Mouse (Mus musculus) spleen, postnatal 14 days (tissue): ENCODE measurements around the gene Sowahc.
A peak's percentile ranks its signal among the peaks of the same experiment; 100 is the strongest.

Source experiments
- DNase-seq, 2 experiments: peaks; one replicate each; pipeline ENCODE4 v3.0.0; 2021 to 2022; ENCODE audit warnings: low spot score in 2 of 2

Gene Sowahc

DNA sequence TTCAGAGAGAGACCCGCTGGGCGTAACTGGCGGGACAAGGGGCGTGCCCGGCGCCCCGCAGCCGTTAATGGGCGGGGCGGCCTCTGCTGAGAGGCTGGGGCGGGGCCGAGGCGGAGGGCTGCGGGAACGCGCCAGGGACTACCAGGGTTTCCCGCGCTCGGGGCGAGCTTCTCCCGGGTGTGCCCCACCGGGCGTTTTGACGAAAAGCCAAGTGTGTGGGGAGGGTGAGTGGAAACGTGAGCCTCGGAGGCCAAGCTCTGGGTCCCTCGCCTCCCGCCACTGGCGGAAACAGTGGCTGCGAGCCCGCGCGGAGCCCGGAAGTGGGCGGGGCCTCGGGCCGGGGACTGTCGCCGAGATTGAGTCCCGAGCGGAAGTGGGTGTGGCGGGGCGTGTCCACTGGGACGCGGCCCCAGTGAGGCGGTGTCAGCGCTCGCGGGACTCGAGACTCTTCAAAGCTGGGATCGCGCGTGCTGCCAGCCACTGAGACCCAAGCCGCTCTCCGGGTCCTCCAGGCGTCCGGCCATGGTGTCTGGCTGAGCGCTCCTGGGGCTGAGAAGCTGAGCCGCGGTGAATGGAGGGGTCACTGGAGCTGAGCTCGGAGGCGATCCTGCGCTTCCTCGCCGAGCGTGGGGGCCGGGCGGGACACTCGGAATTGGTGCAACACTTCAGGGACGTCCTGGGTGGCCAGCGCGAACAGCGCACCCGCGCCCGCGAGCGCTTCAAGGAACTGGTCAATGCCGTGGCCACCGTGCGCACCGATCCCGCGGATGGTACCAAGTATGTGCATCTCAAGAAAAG, at the start of gene Sowahc, which contains the start of gene Sept10:
TSS of gene Sowahc (plus strand) at position 481 of the 798 bp plus-strand sequence.
TSS of gene Sept10 (minus strand) at position 375 of the 798 bp plus-strand sequence.
- peak; percentile 88 to 93 for DNase-seq

DNA sequence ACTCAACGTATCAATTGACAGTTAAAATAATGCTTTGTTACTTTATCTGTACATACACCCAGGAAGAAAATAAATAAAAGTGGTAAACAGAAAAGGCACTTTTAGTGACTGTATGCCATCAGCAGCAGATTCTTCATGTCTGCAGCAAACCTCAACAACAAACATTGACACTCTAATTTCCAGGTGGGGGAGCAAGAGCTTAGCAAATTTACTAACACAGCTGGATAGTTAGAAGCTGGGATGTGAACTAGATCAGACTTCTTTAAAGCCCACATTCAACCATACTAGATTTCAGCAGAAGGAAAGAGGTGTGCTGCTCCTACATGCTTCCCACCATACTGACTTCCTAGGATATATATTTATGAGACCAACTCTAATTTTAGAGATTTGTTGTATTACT, 49.2 kb upstream of the Sowahc start:
- no peak for DNase-seq

DNA sequence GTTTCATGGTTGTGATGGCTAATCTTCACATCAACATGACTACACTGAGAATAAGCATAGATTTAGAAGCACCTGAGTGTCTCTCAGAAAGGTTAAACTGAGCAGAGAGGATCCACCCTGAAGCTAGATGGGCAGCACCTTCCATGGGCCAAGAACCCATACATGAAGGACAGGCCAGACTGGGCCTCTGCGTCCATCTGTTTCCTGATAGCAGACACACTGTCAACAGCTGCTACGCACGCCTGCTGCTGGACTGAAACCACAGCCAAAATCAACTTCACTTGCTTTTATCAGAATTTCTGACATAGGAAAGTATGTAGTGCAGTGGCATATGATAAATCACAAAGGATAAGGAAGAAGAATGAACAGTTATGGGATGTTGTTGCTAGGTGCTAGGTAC, 42.1 kb upstream of the Sowahc start:
- no peak for DNase-seq

DNA sequence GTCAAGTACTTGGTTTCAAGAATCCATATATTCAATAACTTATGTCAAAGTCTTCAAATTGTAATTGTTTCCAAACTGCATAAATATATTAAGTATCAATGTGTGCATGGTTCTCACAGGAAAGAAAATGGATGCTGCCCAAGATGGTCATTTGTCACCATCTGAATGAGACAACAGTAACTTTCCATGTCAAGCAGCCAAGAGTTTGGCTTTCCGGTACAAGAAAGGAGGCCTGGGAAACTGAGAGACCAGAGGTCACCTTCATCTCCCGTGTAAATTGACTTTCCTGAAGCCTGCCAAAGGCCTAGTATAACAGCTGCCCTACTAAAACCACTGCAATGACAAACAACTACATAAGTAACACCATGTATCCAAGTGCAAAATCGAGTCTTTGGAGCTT, 39.4 kb upstream of the Sowahc start:
- no peak for DNase-seq

- DNase-seq: no peak
These were observed 26.9 kb upstream of the Sowahc start for GRCm38 (mm10) chr10:59194891-59195290.

DNA sequence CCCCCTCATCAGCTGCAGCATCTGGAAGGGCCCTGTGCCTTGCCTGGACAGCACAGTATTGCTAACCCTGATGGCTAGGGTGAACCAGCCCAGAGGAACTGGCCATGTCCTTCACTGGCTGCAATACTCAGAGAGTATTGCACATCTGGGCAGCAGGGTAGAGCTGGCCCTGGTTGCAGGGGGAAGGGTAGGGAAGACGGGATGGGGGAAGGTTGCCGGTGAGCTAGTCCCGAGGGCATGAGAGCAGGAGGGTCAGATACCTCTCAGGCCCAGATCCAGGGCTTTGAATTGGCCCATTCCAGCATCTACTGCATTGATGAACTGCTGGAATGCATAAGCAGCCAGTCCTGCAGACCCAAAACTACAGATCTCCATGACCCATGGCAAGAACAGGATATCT, 25.0 kb upstream of the Sowahc start:
- DNase-seq: no peak

GRCm38 (mm10) chr10:59200011-59200410, 21.7 kb upstream of the Sowahc start:
- DNase-seq: no peak

GRCm38 (mm10) chr10:59220824-59221472, 805 bp upstream of the Sowahc start:
- DNase-seq: no peak

DNA sequence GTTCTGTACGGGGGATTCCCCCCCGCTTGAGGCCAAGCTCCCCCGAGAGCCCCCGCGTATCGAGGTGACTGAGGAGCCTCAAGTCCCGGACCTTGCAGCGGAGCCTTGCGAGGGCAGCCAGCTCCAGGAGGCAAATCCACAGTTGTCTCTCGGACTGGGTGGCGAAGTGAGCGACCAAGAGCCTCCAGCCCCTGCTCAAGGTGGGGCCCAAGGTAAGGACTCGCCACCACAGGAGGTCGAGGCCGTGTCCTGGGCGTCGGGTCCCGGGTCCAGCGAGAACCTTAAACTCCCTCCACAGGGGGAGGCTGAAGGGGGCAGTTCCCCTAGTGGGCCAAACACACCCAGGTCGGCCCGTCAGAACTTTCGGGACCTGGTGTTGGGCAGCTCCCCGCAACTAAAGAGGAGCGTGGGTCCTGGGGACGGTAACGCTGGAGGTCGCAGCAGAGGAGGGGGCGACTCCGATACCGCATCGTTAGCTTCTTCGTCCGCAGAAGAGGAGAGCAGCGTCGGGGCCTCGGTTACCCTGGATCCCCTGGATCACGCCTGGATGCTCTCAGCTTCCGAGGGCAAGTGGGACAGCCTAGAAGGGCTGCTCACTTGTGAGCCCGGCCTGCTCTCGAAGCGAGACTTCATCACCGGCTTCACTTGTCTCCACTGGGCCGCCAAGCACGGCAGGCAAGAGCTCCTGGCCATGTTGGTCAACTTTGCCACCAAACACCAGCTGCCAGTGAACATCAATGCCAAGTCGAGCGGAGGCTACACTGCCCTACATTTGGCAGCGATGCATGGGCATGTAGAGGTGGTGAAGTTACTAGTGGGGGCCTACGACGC, 733 bp downstream of the Sowahc start:
- DNase-seq: peak in 1 of 2 experiments; percentile 25

- DNase-seq: no peak
These were observed 1.5 kb downstream of the Sowahc start for GRCm38 (mm10) chr10:59223301-59223700.

DNA sequence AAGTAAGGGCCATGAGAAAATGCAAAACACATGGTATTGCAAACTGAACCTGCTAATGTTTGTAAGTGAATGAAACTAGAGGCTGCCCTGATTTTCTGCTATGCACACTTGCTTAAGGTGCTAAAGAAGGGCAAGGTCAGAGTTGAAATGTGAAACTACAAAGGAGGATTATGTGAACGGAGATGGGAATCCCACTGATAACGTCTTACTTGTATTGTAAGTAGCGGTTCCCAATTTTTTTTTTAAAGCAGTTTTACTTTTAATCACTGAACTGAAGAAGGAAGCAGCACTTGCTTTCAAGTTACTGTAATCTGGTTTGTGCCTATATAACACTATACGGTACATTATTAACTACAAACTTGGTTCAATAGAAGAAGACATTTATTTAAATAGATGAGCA, 2.1 kb downstream of the Sowahc start:
- DNase-seq: no peak

- DNase-seq: no peak
These were observed 3.4 kb downstream of the Sowahc start for GRCm38 (mm10) chr10:59225137-59225536.

DNA sequence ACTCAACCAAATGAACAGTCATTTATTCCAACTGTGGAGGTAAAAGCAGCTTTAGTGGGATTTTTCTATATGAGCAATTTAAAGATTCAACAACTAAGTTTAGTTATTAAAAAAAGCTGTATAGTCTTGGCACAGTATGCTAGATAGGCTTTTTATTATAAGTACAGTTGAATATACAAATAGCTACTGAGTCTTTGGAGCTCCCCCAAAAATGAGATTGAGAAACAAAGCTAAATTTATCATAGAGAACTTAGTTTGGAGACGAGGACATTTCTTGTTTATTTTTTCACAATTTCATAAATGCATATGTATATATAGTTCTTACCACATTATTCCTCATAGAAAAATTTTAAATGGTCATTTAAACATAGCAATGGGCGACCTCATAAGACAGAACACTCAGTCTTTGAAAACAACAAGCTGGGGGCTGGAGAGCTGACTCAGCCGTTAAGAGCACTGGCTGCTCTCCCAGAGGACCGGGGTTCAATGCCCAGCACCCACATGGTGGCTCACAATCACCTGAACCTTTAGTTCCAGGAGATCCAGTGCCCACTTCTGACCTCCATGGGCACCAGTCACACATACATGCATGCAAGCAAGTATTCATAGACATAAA, 7.6 kb downstream of the Sowahc start:
- no peak for DNase-seq

GRCm38 (mm10) chr10:59235227-59235626, 13.5 kb downstream of the Sowahc start:
- DNase-seq: no peak

DNA sequence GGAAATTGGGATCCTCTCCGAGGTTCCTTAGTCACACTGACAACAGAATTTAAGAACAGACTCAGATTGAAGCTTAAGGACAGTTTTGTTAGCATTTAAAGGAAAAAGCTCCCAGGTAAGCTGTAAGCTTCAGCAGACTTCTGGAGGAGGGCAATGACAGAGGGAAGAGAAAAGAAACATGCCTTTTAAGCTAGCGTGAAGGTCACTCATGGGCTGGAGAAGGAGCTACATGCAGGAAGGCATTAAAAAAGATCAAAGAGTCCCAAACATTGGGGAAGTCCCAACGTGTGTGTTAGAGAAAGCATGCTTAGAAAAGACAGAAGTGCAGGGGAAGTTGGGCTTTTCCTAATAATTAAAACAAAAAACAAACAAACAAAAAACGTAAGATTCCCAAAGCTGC, 14.1 kb downstream of the Sowahc start:
- no peak for DNase-seq

DNA sequence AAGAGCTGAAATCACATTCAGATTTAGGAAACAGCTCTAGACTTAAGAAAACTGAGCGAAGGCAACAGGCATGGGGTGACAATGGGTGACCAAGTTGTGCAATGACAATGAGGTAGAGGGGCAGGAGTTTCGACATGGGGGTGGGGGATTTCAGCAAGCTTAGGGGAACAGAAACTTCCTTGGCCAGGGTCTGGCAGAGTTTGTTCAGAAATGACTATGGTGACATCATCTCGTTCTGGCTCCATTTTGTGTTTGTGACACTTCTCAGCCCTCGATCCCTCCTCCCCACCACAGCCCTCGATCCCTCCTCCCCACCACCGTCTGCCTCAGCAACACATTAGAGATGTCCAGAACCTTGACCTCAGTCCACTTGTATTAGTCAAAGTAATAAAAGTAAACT, 14.7 kb downstream of the Sowahc start:
- no peak for DNase-seq

- DNase-seq: no peak
These were observed 16.0 kb downstream of the Sowahc start for GRCm38 (mm10) chr10:59237757-59238156.

GRCm38 (mm10) chr10:59241141-59241541, 19.4 kb downstream of the Sowahc start:
- DNase-seq: no peak

GRCm38 (mm10) chr10:59249531-59249930, 27.8 kb downstream of the Sowahc start:
- DNase-seq: no peak

DNA sequence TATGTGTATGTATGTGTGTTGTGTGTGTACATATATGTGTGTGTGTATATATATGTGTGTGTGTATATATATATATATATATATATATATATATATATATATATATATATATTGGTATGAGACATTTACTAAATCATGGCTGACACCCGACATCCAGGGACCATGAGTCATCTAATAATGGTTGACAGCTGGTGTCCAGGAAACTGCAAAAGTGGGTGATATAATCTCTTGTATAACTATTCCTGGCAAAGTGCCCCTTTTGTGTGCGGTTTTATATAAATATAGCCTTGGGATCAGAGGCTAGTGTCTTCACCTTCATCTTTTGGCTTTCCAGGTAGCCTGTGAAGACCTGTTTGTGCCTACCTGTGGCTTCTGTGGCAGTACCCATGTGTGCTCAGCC, 28.9 kb downstream of the Sowahc start:
- DNase-seq: no peak

DNA sequence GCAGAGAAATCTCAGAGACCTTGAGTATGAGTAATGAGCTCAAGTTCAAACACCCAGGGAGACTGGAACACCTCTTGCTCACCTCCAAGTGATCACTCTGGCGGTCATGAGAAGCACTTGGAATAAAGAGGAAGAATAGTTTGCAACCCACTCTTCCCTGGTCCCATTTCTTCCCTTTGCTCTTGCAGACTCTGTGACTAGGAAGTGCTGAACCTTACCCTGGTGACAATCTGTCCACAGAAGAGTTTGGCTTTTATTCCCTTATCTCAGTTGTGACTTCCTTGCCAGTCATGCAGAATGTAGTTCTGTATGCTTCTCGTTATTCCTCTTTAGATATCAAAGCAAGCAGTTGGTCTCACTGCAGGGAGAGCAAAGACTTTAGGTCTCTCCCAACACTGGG, 30.2 kb downstream of the Sowahc start:
- no peak for DNase-seq

GRCm38 (mm10) chr10:59252396-59252795, 30.6 kb downstream of the Sowahc start:
- DNase-seq: no peak
